Mouse (Mus musculus) C2C12 (cell line): Measurements from ENCODE around the gene Micall1. TPM values are rescaled to one million over a fixed set of nuclear protein-coding genes. Genes with fewer than 3 reads are reported as not detected.

ENCODE experiments used
- H3K27me3 ChIP-seq: one replicate; pipeline ENCODE4 v1.6.1; 2011; ENCODE audit not compliant: control insufficient read depth, insufficient read depth, insufficient read length
- H3K36me3 ChIP-seq: one replicate; pipeline ENCODE4 v1.6.1; 2011; ENCODE audit not compliant: control insufficient read depth, insufficient read depth
- H3K4me3 ChIP-seq: one replicate; pipeline ENCODE4 v1.5.1; 2011; ENCODE audit warnings: mild to moderate bottlenecking, control low read depth; ENCODE audit not compliant: poor library complexity, insufficient read depth, severe bottlenecking
- H3K79me2 ChIP-seq: one replicate; pipeline ENCODE4 v1.6.1; 2011; ENCODE audit not compliant: control insufficient read depth, insufficient read depth
- H3K79me3 ChIP-seq: one replicate; pipeline ENCODE4 v1.6.1; 2011; ENCODE audit warnings: low read depth, control low read depth
- H3ac ChIP-seq: one replicate; pipeline ENCODE3; 2011; ENCODE audit warnings: low read depth; ENCODE audit not compliant: control insufficient read depth, insufficient read length
- CEBPB ChIP-seq: IDR thresholded peaks from one replicate; pipeline ENCODE4 v1.6.1; 2011; ENCODE audit warnings: low read depth, mild to moderate bottlenecking, control low read depth, moderate library complexity
- CTCF ChIP-seq: IDR thresholded peaks from one replicate; pipeline ENCODE4 v1.5.1; 2011; ENCODE audit not compliant: control insufficient read depth, insufficient read depth, insufficient read length
- FOSL1 ChIP-seq: IDR thresholded peaks from one replicate; pipeline ENCODE4 v1.8.0; 2011; ENCODE audit warnings: mild to moderate bottlenecking, low read length; ENCODE audit not compliant: poor library complexity, insufficient read depth, severe bottlenecking
- MAX ChIP-seq: IDR thresholded peaks from one replicate; pipeline ENCODE4 v1.6.1; 2011; ENCODE audit warnings: mild to moderate bottlenecking, control low read depth
- MYOD1 ChIP-seq: IDR thresholded peaks from one replicate; pipeline ENCODE4 v1.6.1; 2011; ENCODE audit warnings: low read depth; ENCODE audit not compliant: control insufficient read depth, insufficient read length
- MYOG ChIP-seq: IDR thresholded peaks from one replicate; pipeline ENCODE4 v1.6.1; 2011; ENCODE audit not compliant: control insufficient read depth, insufficient read length; ENCODE audit errors: extremely low read depth
- USF1 ChIP-seq: IDR thresholded peaks from one replicate; pipeline ENCODE4 v1.6.1; 2011; ENCODE audit warnings: low read depth, mild to moderate bottlenecking, control low read depth, moderate library complexity
- polyA plus RNA-seq: library from polyadenylated mRNA; unstranded; fragments of >200 nt; fragmentation: generic; extraction: Trizol; gene quantifications from one replicate; pipeline ENCODE4 v1.2.1, GENCODE M21; 2012; ENCODE audit warnings: missing spikeins

The Micall1 gene
- polyA plus RNA-seq, 1 experiment, result 12.7 TPM

DNA sequence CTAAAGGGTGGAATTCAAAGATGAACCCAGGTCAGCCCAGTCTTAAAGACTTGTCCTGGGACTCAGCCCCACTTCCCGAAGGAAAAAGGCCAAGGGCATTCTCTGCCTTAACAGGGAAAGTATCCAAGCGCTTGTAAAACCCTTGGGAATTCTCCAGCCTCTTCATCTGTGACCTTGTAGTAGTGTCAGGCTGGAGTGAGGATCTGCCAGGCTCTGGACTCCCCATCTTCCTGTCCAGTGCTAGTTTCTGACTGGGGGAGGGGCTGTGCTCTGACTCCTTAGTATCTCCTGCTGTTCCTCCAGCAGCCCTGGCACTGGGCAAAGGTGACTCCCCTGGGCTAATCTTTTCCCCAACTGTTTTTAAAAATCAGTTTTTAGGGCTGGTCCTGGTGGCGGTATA is 12.1 kb upstream of the Micall1 start:
- Histone ChIP-seq H3K27me3 (no peaks in the 10 kb centered on the region), H3K36me3 (peaks cover 47% of the 10 kb centered on the region), H3ac (no peak overlapping the region), H3K4me3 (no peak overlapping the region), H3K79me3 (no peaks in the 10 kb centered on the region), H3K79me2 (peaks cover 7% of the 10 kb centered on the region)
- TF ChIP-seq FOSL1 (no peak), MYOG (no peak), MAX (no peak), CEBPB (no peak), CTCF (no peak), MYOD1 (no peak), USF1 (no peak)

DNA sequence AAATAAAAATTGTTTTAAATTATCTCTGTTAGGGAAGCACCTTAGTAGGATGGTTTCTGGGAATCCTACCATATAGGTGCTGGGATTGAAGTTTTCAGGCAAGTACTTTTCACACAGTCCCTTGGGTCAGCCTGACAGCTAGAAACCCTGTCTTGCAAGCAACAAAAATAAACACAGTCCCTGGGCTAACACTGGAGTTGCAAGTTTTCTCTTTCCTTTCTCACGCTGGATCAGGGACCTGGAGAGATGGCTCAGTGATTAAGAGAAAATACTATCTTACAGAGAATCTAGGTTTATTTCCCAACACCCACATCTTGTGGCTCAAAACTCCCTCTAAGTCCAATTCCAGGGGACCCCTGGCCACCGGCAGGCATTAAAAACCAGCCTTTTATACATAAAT is 11.6 kb upstream of the Micall1 start:
- peaks cover 41% of the 10 kb centered on the region for H3K36me3 ChIP-seq
- H3K79me3 ChIP-seq, result no peaks in the 10 kb centered on the region
- no peak overlapping the region for H3K4me3 ChIP-seq
- peaks cover 2% of the 10 kb centered on the region for H3K79me2 ChIP-seq
- TF ChIP-seq CEBPB (no peak), MYOD1 (no peak)
- H3K27me3 ChIP-seq, result no peaks in the 10 kb centered on the region
- no peak overlapping the region for H3ac ChIP-seq

DNA sequence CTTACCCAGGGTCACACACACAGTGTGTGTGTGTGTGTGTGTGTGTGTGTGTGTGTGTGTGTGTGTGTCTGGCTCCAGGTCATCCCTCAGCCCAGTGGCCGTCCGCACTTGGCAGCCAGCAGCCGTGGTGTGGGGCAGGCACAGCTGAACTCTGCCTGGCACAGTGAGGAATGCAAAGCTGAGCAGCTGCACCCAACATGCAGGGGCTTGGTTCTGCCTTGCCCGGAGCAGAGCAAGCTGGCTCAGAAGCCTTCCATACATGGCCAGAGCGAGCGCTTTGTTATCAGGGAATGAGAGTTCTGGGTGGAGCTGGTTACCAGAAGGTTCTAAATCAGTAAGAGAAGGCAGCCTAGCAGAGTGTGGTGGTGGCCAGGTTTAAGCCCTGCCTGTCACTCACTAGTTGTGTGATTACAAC is 11.1 kb upstream of the Micall1 start:
- Histone ChIP-seq H3ac (no peak overlapping the region), H3K36me3 (peaks cover 36% of the 10 kb centered on the region), H3K27me3 (no peaks in the 10 kb centered on the region), H3K79me2 (no peaks in the 10 kb centered on the region), H3K79me3 (no peaks in the 10 kb centered on the region), H3K4me3 (no peak overlapping the region)
- TF ChIP-seq FOSL1 (no peak), MYOD1 (peak; percentile 42)

DNA sequence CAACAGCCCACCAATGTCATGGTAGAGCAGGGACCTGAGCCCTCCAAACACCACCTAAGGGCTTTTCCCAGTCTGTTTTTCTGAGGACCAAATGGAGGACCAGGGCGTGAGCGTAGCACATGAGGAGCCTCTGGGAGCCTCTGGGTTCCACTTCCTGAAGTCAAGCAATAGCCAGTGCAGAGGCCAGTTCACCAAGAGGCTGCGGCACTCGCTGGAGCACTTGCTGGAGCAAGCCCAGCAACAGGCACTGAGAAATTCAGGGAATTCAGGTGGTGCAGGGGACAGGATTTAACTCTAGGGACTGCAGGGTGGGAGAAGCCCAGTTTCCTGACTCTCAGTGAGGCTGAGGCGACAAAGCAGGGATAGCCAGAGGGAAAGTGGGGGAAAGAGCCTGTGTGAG is 10.5 kb upstream of the Micall1 start:
- Histone ChIP-seq H3K79me2 (no peaks in the 10 kb centered on the region), H3K27me3 (no peaks in the 10 kb centered on the region), H3ac (no peak overlapping the region), H3K79me3 (no peaks in the 10 kb centered on the region), H3K36me3 (peaks cover 30% of the 10 kb centered on the region), H3K4me3 (no peak overlapping the region)
- TF ChIP-seq USF1 (no peak), FOSL1 (no peak), CTCF (no peak), MAX (no peak), CEBPB (no peak), MYOG (no peak), MYOD1 (no peak)

- Histone ChIP-seq H3K36me3 (peaks cover 24% of the 10 kb centered on the region), H3K79me2 (no peaks in the 10 kb centered on the region), H3K79me3 (no peaks in the 10 kb centered on the region), H3ac (no peak overlapping the region), H3K27me3 (no peaks in the 10 kb centered on the region), H3K4me3 (no peak overlapping the region)
- TF ChIP-seq MYOD1 (no peak), MAX (no peak), USF1 (no peak), CEBPB (no peak), MYOG (no peak), FOSL1 (no peak), CTCF (no peak)
Observed at GRCm38 (mm10) chr15:79098868-79099267, 9.8 kb upstream of the Micall1 start.

DNA sequence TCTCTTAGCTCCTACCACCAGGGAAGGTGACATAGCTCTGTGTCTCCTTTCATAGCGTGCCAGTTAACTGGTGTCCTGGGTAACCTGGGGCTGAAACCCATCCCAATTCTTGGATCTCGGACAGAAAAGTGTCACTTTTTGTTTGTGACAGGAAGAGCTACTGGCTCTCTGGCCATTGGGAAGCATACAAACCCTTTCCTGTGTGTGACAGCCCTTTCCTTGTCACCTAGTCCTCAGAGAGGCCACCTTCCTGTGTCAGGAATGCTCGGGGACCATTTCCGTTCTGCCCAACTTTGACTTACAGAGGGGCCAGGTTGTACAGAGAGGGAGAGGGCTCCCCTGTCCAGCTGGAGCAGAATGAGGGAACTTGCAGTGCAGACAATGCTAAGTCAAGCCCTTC is 9.2 kb upstream of the Micall1 start:
- TF ChIP-seq MYOG (no peak), MAX (no peak), FOSL1 (no peak), MYOD1 (no peak), USF1 (no peak), CEBPB (no peak), CTCF (no peak)
- Histone ChIP-seq H3ac (no peak overlapping the region), H3K79me2 (no peaks in the 10 kb centered on the region), H3K4me3 (no peak overlapping the region), H3K36me3 (peaks cover 18% of the 10 kb centered on the region), H3K27me3 (no peaks in the 10 kb centered on the region), H3K79me3 (no peaks in the 10 kb centered on the region)
